Mouse (Mus musculus): Measurements from ENCODE around the gene Triobp. TPM values are rescaled to one million over a fixed set of nuclear protein-coding genes. Genes with fewer than 3 reads are reported as not detected.

The Triobp gene
- polyA plus RNA-seq, 1 experiment from 2014 or later, result 33.0 TPM

- Histone ChIP-seq H3K4me1 (replicated peaks; ENCODE audit: insufficient read depth, low read length) (0 out of 2 replicates have a peak, but pooled peaks cover 3% of the 10 kb centered on the region), H3K27ac (peak overlapping the region; percentile 87), H3K4me3 (replicated peaks; ENCODE audit: low read depth, low read length) (no peak overlapping the region), H3K36me3 (ENCODE audit: insufficient read depth, low read length) (peaks cover 36% of the 10 kb centered on the region), H3K27me3 (ENCODE audit: insufficient read depth, low read length) (no peaks in the 10 kb centered on the region), H3K9me3 (replicated peaks; ENCODE audit: low read length) (no peaks in the 10 kb centered on the region), H3K4me2 (ENCODE audit: low read length) (no peak overlapping the region), H3K9ac (ENCODE audit: low read depth, low read length) (0 out of 2 replicates have a peak overlapping the region, but pooled peaks have one; percentile 27)
- peak; percentile 59 for DNase-seq (ENCODE audit: low spot score)
- 58% methylated on average over 13 of the region's 13 CpGs for WGBS
- ATAC-seq (replicated peaks; ENCODE audit: low FRiP score, low read depth), result peak; percentile 80
- no peak for TF ChIP-seq CTCF (IDR thresholded peaks at IDR 0.05; ENCODE audit: low read depth)
These were observed 104.2 kb downstream of the Triobp start for GRCm38 (mm10) chr15:79051461-79052360.

GRCm38 (mm10) chr15:79052366-79052765 lies 104.8 kb downstream of the Triobp start:
- Histone ChIP-seq H3K27me3 (ENCODE audit: insufficient read depth, low read length) (no peaks in the 10 kb centered on the region), H3K36me3 (ENCODE audit: insufficient read depth, low read length) (peaks cover 36% of the 10 kb centered on the region), H3K4me3 (replicated peaks; ENCODE audit: low read depth, low read length) (no peak overlapping the region), H3K9ac (ENCODE audit: low read depth, low read length) (no peak overlapping the region), H3K4me1 (replicated peaks; ENCODE audit: insufficient read depth, low read length) (0 out of 2 replicates have a peak, but pooled peaks cover 3% of the 10 kb centered on the region), H3K9me3 (replicated peaks; ENCODE audit: low read length) (no peaks in the 10 kb centered on the region), H3K27ac (peak overlapping the region; percentile 87), H3K4me2 (ENCODE audit: low read length) (no peak overlapping the region)
- 85% methylated on average over 2 of the region's 2 CpGs for WGBS
- TF ChIP-seq CTCF (IDR thresholded peaks at IDR 0.05; ENCODE audit: low read depth), result no peak
- ATAC-seq (replicated peaks; ENCODE audit: low FRiP score, low read depth), result no peak
- DNase-seq (ENCODE audit: low spot score), result no peak

Small RNAs within 50 kb of the gene (microRNA-seq; reads per million reads assigned to microRNA genes)
- 0.60 reads per million for gene Mir6956

Other genes starting within 250 kb of the Triobp start
- gene Elfn2, start 229.0 kb upstream of the Triobp start, polyA plus RNA-seq (2015; fragmentation: Nextera tagmentation; extraction: Ambion mirVana), result 0.10 and 0.13 TPM in 2 replicates
- gene Mfng, start 174.2 kb upstream of the Triobp start, polyA plus RNA-seq (2015; fragmentation: Nextera tagmentation; extraction: Ambion mirVana), result 18.8 and 18.9 TPM in 2 replicates
- 8.2 and 9.2 TPM in 2 replicates for gene Card10, start 144.7 kb upstream of the Triobp start, polyA plus RNA-seq (2015; fragmentation: Nextera tagmentation; extraction: Ambion mirVana)
- gene Cdc42ep1, start 105.1 kb upstream of the Triobp start, polyA plus RNA-seq (2015; fragmentation: Nextera tagmentation; extraction: Ambion mirVana), result 51.4 and 57.1 TPM in 2 replicates
- 0.91 and 1.2 TPM in 2 replicates for gene Lgals2, start 92.2 kb upstream of the Triobp start, polyA plus RNA-seq (2015; fragmentation: Nextera tagmentation; extraction: Ambion mirVana)
- gene Gga1, start 70.5 kb upstream of the Triobp start, polyA plus RNA-seq (2015; fragmentation: Nextera tagmentation; extraction: Ambion mirVana), result 41.5 and 42.8 TPM in 2 replicates
- 0.30 TPM in 1 of 2 replicates, not detected in the other for gene Gm49510, start 48.1 kb upstream of the Triobp start, polyA plus RNA-seq (2015; fragmentation: Nextera tagmentation; extraction: Ambion mirVana)
- 19.6 and 24.6 TPM in 2 replicates for gene Sh3bp1, start 48.0 kb upstream of the Triobp start, polyA plus RNA-seq (2015; fragmentation: Nextera tagmentation; extraction: Ambion mirVana)
- 7.1 and 7.8 TPM in 2 replicates for gene Pdxp, start 33.8 kb upstream of the Triobp start, polyA plus RNA-seq (2015; fragmentation: Nextera tagmentation; extraction: Ambion mirVana)
- gene Lgals1, start 21.0 kb upstream of the Triobp start, polyA plus RNA-seq (2015; fragmentation: Nextera tagmentation; extraction: Ambion mirVana), result 576 and 592 TPM in 2 replicates
- 43.8 and 46.8 TPM in 2 replicates for gene Nol12, start 12.8 kb upstream of the Triobp start, polyA plus RNA-seq (2015; fragmentation: Nextera tagmentation; extraction: Ambion mirVana)
- 522 and 524 TPM in 2 replicates for gene H1f0, start 80.7 kb downstream of the Triobp start, polyA plus RNA-seq (2015; fragmentation: Nextera tagmentation; extraction: Ambion mirVana)
- gene Galr3, start 94.2 kb downstream of the Triobp start, polyA plus RNA-seq (2015; fragmentation: Nextera tagmentation; extraction: Ambion mirVana), result 0.13 and 0.24 TPM in 2 replicates
- gene Ankrd54, start 115.2 kb downstream of the Triobp start, polyA plus RNA-seq (2015; fragmentation: Nextera tagmentation; extraction: Ambion mirVana), result 42.5 and 42.6 TPM in 2 replicates
- gene Eif3l, start 127.5 kb downstream of the Triobp start, polyA plus RNA-seq (2015; fragmentation: Nextera tagmentation; extraction: Ambion mirVana), result 199 and 218 TPM in 2 replicates
- 5.9 and 6.6 TPM in 2 replicates for gene Micall1, start 161.2 kb downstream of the Triobp start, polyA plus RNA-seq (2015; fragmentation: Nextera tagmentation; extraction: Ambion mirVana)
- gene Polr2f, start 193.3 kb downstream of the Triobp start, polyA plus RNA-seq (2015; fragmentation: Nextera tagmentation; extraction: Ambion mirVana), result 314 and 321 TPM in 2 replicates
- gene 1700088E04Rik, start 193.5 kb downstream of the Triobp start, polyA plus RNA-seq (2015; fragmentation: Nextera tagmentation; extraction: Ambion mirVana), result 12.9 and 15.2 TPM in 2 replicates
- 0.23 and 0.25 TPM in 2 replicates for gene Sox10, start 217.5 kb downstream of the Triobp start, polyA plus RNA-seq (2015; fragmentation: Nextera tagmentation; extraction: Ambion mirVana)

All from kidney, postnatal 0 days (tissue).